Comparison of ENCODE assay signal across 11 mouse cellular contexts in the genomic region with DNA sequence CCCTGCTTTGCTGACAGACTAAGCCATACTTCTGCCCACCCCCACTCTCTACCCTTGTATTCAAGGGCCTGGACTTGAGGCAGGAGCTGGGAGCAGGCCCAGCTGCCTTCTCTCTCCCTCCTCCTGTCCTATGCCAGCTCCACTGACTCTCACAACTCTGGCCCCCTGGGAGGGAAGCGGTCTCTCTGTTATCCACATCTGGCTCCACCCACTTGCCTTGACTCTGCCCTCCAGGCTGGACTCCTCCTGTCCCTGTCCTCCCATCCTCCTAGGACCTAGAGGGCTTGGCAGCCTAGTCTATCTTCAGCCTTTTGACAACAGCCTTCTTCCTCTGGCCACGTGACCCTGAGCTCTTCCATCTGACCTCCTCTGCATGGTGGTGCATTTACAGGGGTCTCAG.
DNase-seq lines count a peak whose midpoint lies in the region; ATAC-seq and TF ChIP-seq lines count a peak whose summit lies in the region.
"Had no signal": no experiment of that assay in that cellular context is flagged by ENCODE, and none has a peak within 500 bp of the region (broad histone marks: within the 10 kb centered on the region; RNA-seq: fewer than 3 reads in every experiment).

No protein-coding gene starts in this region.

- TF ChIP-seq CTCF in MEL (IDR thresholded peaks at IDR 0.05 in 2 of 3, conservative IDR thresholded peaks at IDR 0.05 in 1 of 3; ENCODE audit: control insufficient read depth in 1 of 3, insufficient read depth in 1 of 3, low read depth in 2 of 3, low read length in 3 of 3, poor library complexity in 1 of 3, severe bottlenecking in 1 of 3), result no peak
- TF ChIP-seq CTCF in lung, embryonic 14.5 days (IDR thresholded peaks at IDR 0.05; ENCODE audit: low read depth), result no peak
- no peak for TF ChIP-seq CTCF in hindbrain, postnatal 0 days (IDR thresholded peaks at IDR 0.05; ENCODE audit: low read depth)

- 0 out of 2 replicates have a peak, but pooled peaks have one; percentile 13 for ATAC-seq in lung, embryonic 14.5 days (ENCODE audit: insufficient read depth)
- no peak for ATAC-seq in hindbrain, postnatal 0 days
- ATAC-seq: intestine, postnatal 0 days had no signal

- H3K9me3 ChIP-seq in MEL (replicated peaks; ENCODE audit: insufficient read depth, low read length), result no peaks in the 10 kb centered on the region
- no peaks in the 10 kb centered on the region for H3K9me3 ChIP-seq in lung, embryonic 14.5 days (ENCODE audit: low read depth, low read length)
- H3K9me3 ChIP-seq in hindbrain, postnatal 0 days (ENCODE audit: low read length), result no peaks in the 10 kb centered on the region
- H3K9me3 ChIP-seq: limb, embryonic 13.5 days; midbrain, embryonic 12.5 days had no signal

- no peaks in the 10 kb centered on the region for H3K4me1 ChIP-seq in MEL (ENCODE audit: control insufficient read depth in 1 of 2, insufficient read depth in 2 of 2, low read length in 2 of 2)
- H3K4me1 ChIP-seq in lung, embryonic 14.5 days (ENCODE audit: insufficient read depth), result 0 out of 2 replicates have a peak, but pooled peaks cover 3% of the 10 kb centered on the region
- H3K4me1 ChIP-seq in hindbrain, postnatal 0 days (ENCODE audit: insufficient read depth, low read length), result peaks cover 16% of the 10 kb centered on the region; the same call in 1 of the 2 replicates
- H3K4me1 ChIP-seq: midbrain, embryonic 12.5 days had no signal

- no peak for TF ChIP-seq POLR2A in MEL (IDR thresholded peaks at IDR 0.05; ENCODE audit: control insufficient read depth in 1 of 2, insufficient read depth in 1 of 2, low read depth in 1 of 2, low read length in 2 of 2, poor library complexity in 1 of 2)

- H3K79me2 ChIP-seq in MEL (ENCODE audit: control insufficient read depth, insufficient read depth, low read length, poor library complexity), result no peaks in the 10 kb centered on the region

- H3K27ac ChIP-seq in MEL (ENCODE audit: control insufficient read depth, low read depth, low read length), result no peak overlapping the region
- no peak overlapping the region for H3K27ac ChIP-seq in lung, embryonic 14.5 days (ENCODE audit: low read depth)
- no peak overlapping the region for H3K27ac ChIP-seq in hindbrain, postnatal 0 days
- H3K27ac ChIP-seq: limb, embryonic 13.5 days; midbrain, embryonic 12.5 days had no signal

- H3K4me3 ChIP-seq in MEL (ENCODE audit: control insufficient read depth in 1 of 2, insufficient read depth in 1 of 2, low read depth in 2 of 2, low read length in 2 of 2), result no peak overlapping the region
- H3K4me3 ChIP-seq in lung, embryonic 14.5 days (ENCODE audit: low read depth, low read length), result no peak overlapping the region
- H3K4me3 ChIP-seq in hindbrain, postnatal 0 days (ENCODE audit: low read length), result no peak overlapping the region
- H3K4me3 ChIP-seq: limb, embryonic 13.5 days; midbrain, embryonic 12.5 days had no signal

- H3K36me3 ChIP-seq in MEL (ENCODE audit: control insufficient read depth in 1 of 2, insufficient read depth in 2 of 2, low read length in 2 of 2), result no peaks in the 10 kb centered on the region
- no peaks in the 10 kb centered on the region for H3K36me3 ChIP-seq in lung, embryonic 14.5 days (ENCODE audit: insufficient read depth)
- no peaks in the 10 kb centered on the region for H3K36me3 ChIP-seq in hindbrain, postnatal 0 days (ENCODE audit: insufficient read depth, low read length)
- H3K36me3 ChIP-seq: limb, embryonic 13.5 days; midbrain, embryonic 12.5 days had no signal

- 25% methylated on average over 2 of the region's 2 CpGs for WGBS in lung, embryonic 14.5 days
- WGBS in hindbrain, postnatal 0 days, result 35% methylated on average over 2 of the region's 2 CpGs

- H3K9ac ChIP-seq in MEL (ENCODE audit: control insufficient read depth, low read depth, low read length, poor library complexity, severe bottlenecking), result no peak overlapping the region
- H3K9ac ChIP-seq in lung, embryonic 14.5 days, result no peak overlapping the region
- no peak overlapping the region for H3K9ac ChIP-seq in hindbrain, postnatal 0 days (replicated peaks; ENCODE audit: low read length)
- H3K9ac ChIP-seq: limb, embryonic 13.5 days; midbrain, embryonic 12.5 days had no signal

- TF ChIP-seq EP300 in MEL (IDR thresholded peaks at IDR 0.05; ENCODE audit: low read depth in 1 of 2, low read length in 2 of 2), result no peak

- no peak overlapping the region for H3K4me2 ChIP-seq in lung, embryonic 14.5 days
- H3K4me2 ChIP-seq in hindbrain, postnatal 0 days (ENCODE audit: low read depth, low read length), result no peak overlapping the region
- H3K4me2 ChIP-seq: limb, embryonic 13.5 days; midbrain, embryonic 12.5 days had no signal

- H3K27me3 ChIP-seq in MEL (ENCODE audit: control insufficient read depth in 1 of 2, insufficient read depth in 2 of 2, low read length in 2 of 2), result peaks cover under 1 to 2% of the 10 kb centered on the region in 2 experiments; a peak in 1 of 4 replicates
- no peaks in the 10 kb centered on the region for H3K27me3 ChIP-seq in lung, embryonic 14.5 days (ENCODE audit: insufficient read depth, low read length)
- H3K27me3 ChIP-seq in hindbrain, postnatal 0 days (ENCODE audit: insufficient read depth, low read length), result no peaks in the 10 kb centered on the region
- H3K27me3 ChIP-seq: limb, embryonic 13.5 days had no signal

- no peak for TF ChIP-seq RAD21 in MEL (IDR thresholded peaks at IDR 0.05; ENCODE audit: low read depth, low read length)

- peak; percentile 62 for DNase-seq in adrenal gland, adult 2 months
- DNase-seq in adrenal gland, adult 18-20 months (ENCODE audit: low spot score in 2 of 2), result no peak
- DNase-seq in MEL (ENCODE audit: low read depth, low spot score), result no peak
- peak; percentile 44 for DNase-seq in heart, postnatal 4 days
- peak; percentile 64 for DNase-seq in lung, embryonic 14.5 days
- no peak for DNase-seq in hindbrain, postnatal 0 days (ENCODE audit: low spot score)
- DNase-seq in spleen, postnatal 36 days (ENCODE audit: low spot score in 2 of 2), result no peak
- DNase-seq in yolk sac, embryonic 10.5 days (ENCODE audit: low spot score), result no peak

TF ChIP-seq in MEL, 35 proteins besides CTCF, POLR2A, EP300 and RAD21:
- TF ChIP-seq TBP (IDR thresholded peaks at IDR 0.05; ENCODE audit: low read depth, low read length) (no peak), USF1 (IDR thresholded peaks at IDR 0.05; ENCODE audit: low read depth, low read length) (0 out of 2 replicates have a peak, but pooled peaks have one; percentile 12)

Comparison
In these comparisons a context has a peak if more than half of its experiments do, and no peak if none do; other contexts are left out.
1. DNase-seq: peak in adrenal gland, adult 2 months (single experiment), heart, postnatal 4 days (single experiment) and lung, embryonic 14.5 days (single experiment); none in adrenal gland, adult 18-20 months (0 of 2), MEL (single experiment), hindbrain, postnatal 0 days (single experiment), spleen, postnatal 36 days (0 of 2) and yolk sac, embryonic 10.5 days (single experiment).